Mouse (Mus musculus) lung, postnatal 0 days (tissue): ENCODE measurements around the gene Jpt1. TPM values are rescaled to one million over a fixed set of nuclear protein-coding genes. Genes with fewer than 3 reads are reported as not detected.

Experiments
- ATAC-seq: fragments of 200-750 bp; cut with Nextera tagmentation; 2 replicates; pipeline ENCODE4 v1.8.0; 2017; ENCODE audit warnings: moderate library complexity
- DNase-seq: peaks from one replicate; pipeline ENCODE4 v3.0.0-alpha.2; 2016; ENCODE audit warnings: low spot score
- H3K27ac ChIP-seq: fragments of 300-500 bp; sonication (generic); 2 replicates; pipeline ENCODE4 v1.5.1; 2014; ENCODE audit warnings: antibody characterized with exemption, mild to moderate bottlenecking, low read length, mixed read lengths
- H3K27me3 ChIP-seq: fragments of 300-500 bp; sonication (generic); replicated peaks from 2 replicates; pipeline ENCODE4 v1.6.1; 2014; ENCODE audit warnings: low read length, mixed read lengths; ENCODE audit not compliant: insufficient read depth
- H3K36me3 ChIP-seq: fragments of 300-500 bp; sonication (generic); 2 replicates; pipeline ENCODE4 v1.6.1; 2014; ENCODE audit warnings: low read length, mixed read lengths; ENCODE audit not compliant: insufficient read depth
- H3K4me1 ChIP-seq: fragments of 300-500 bp; sonication (generic); 2 replicates; pipeline ENCODE4 v1.6.1; 2014; ENCODE audit warnings: antibody characterized with exemption, low read depth, low read length, mixed read lengths; ENCODE audit not compliant: insufficient read depth
- H3K4me2 ChIP-seq: fragments of 300-500 bp; sonication (generic); replicated peaks from 2 replicates; pipeline ENCODE4 v1.6.1; 2014; ENCODE audit warnings: low read depth, mild to moderate bottlenecking, low read length, moderate library complexity, mixed read lengths
- H3K4me3 ChIP-seq: fragments of 300-500 bp; sonication (generic); 2 replicates; pipeline ENCODE4 v1.5.1; 2014; ENCODE audit warnings: low read depth, low read length
- H3K9ac ChIP-seq: fragments of 300-500 bp; sonication (generic); replicated peaks from 2 replicates; pipeline ENCODE4 v1.6.1; 2014; ENCODE audit warnings: low read depth, mild to moderate bottlenecking
- H3K9me3 ChIP-seq: fragments of 300-500 bp; sonication (generic); 2 replicates; pipeline ENCODE4 v1.6.1; 2016; ENCODE audit warnings: low read length, mixed read lengths
- CTCF ChIP-seq: IDR thresholded peaks from 2 replicates; pipeline ENCODE4 v1.5.1; 2016; ENCODE audit warnings: antibody characterized with exemption, mild to moderate bottlenecking
- EP300 ChIP-seq: IDR thresholded peaks from 2 replicates; pipeline ENCODE4 v1.6.1; 2016; ENCODE audit warnings: antibody characterized with exemption, mild to moderate bottlenecking, control low read depth
- WGBS: fragments of 180-500 bp; shearing (Covaris S2); extraction: QIAGEN DNeasy Blood & Tissue Kit; methylation state at CpG from one replicate; pipeline ENCODE4 v1.1.7; 2014; 5-methylcytosine and 5-hydroxymethylcytosine counted together
- microRNA-seq: library from miRNA; unstranded; fragments of <30 nt; microRNA quantifications from one replicate; pipeline ENCODE4, GENCODE M21; 2016
- polyA plus RNA-seq: library from polyadenylated mRNA; unstranded; fragments of >200 nt; fragmentation: Nextera tagmentation; extraction: Ambion mirVana; gene quantifications from 2 replicates; pipeline ENCODE4 v1.2.1, GENCODE M21; 2015

The Jpt1 gene
- polyA plus RNA-seq, 1 experiment from 2014 or later: 201 TPM

- ATAC-seq (no peak), DNase-seq (no peak)
- 54% methylated on average over 4 of the region's 4 CpGs for WGBS
- no peak overlapping the region for H3K4me2 ChIP-seq
- no peak for TF ChIP-seq CTCF
- no peak for TF ChIP-seq EP300
- no peak overlapping the region for H3K4me3 ChIP-seq
- no peaks in the 10 kb centered on the region for H3K27me3 ChIP-seq
- no peak overlapping the region for H3K9ac ChIP-seq
- no peaks in the 10 kb centered on the region for H3K9me3 ChIP-seq
- no peaks in the 10 kb centered on the region for H3K4me1 ChIP-seq
- H3K36me3 ChIP-seq: no peaks in the 10 kb centered on the region
- H3K27ac ChIP-seq: no peak overlapping the region
Observed at GRCm38 (mm10) chr11:115453306-115453705, 60.9 kb downstream of the Jpt1 start.

GRCm38 (mm10) chr11:115452281-115452860, 61.8 kb downstream of the Jpt1 start:
- Histone ChIP-seq H3K4me1 (no peaks in the 10 kb centered on the region), H3K4me2 (no peak overlapping the region), H3K4me3 (no peak overlapping the region), H3K27ac (no peak overlapping the region), H3K9me3 (no peaks in the 10 kb centered on the region), H3K27me3 (no peaks in the 10 kb centered on the region), H3K36me3 (no peaks in the 10 kb centered on the region), H3K9ac (no peak overlapping the region)
- no peak for DNase-seq
- TF ChIP-seq EP300 (no peak), CTCF (no peak)
- WGBS: 80% methylated on average over 7 of the region's 7 CpGs
- no peak for ATAC-seq

GRCm38 (mm10) chr11:115451781-115452241, 62.4 kb downstream of the Jpt1 start:
- Histone ChIP-seq H3K27me3 (no peaks in the 10 kb centered on the region), H3K4me2 (no peak overlapping the region), H3K4me1 (0 out of 2 replicates have a peak, but pooled peaks cover 2% of the 10 kb centered on the region), H3K36me3 (no peaks in the 10 kb centered on the region), H3K27ac (no peak overlapping the region), H3K9me3 (no peaks in the 10 kb centered on the region), H3K9ac (no peak overlapping the region), H3K4me3 (no peak overlapping the region)
- ATAC-seq: no peak
- DNase-seq: no peak
- WGBS: 75% methylated on average over 8 of the region's 8 CpGs
- TF ChIP-seq EP300: no peak
- no peak for TF ChIP-seq CTCF

- H3K4me2 ChIP-seq: no peak overlapping the region
- H3K27me3 ChIP-seq: no peaks in the 10 kb centered on the region
- ATAC-seq (no peak), DNase-seq (no peak)
- H3K36me3 ChIP-seq: no peaks in the 10 kb centered on the region
- H3K4me1 ChIP-seq: 0 out of 2 replicates have a peak, but pooled peaks cover 4% of the 10 kb centered on the region
- 84% methylated on average over 7 of the region's 7 CpGs for WGBS
- TF ChIP-seq CTCF: no peak
- no peak for TF ChIP-seq EP300
- no peak overlapping the region for H3K4me3 ChIP-seq
- no peaks in the 10 kb centered on the region for H3K9me3 ChIP-seq
- no peak overlapping the region for H3K9ac ChIP-seq
- H3K27ac ChIP-seq: no peak overlapping the region
Observed at GRCm38 (mm10) chr11:115450176-115450575, 64.0 kb downstream of the Jpt1 start.

GRCm38 (mm10) chr11:115448998-115449397, 65.2 kb downstream of the Jpt1 start:
- H3K4me3 ChIP-seq: no peak overlapping the region
- H3K4me1 ChIP-seq: 0 out of 2 replicates have a peak, but pooled peaks cover 4% of the 10 kb centered on the region
- no peaks in the 10 kb centered on the region for H3K36me3 ChIP-seq
- no peaks in the 10 kb centered on the region for H3K9me3 ChIP-seq
- ATAC-seq (no peak), DNase-seq (no peak)
- H3K27me3 ChIP-seq: no peaks in the 10 kb centered on the region
- no peak overlapping the region for H3K4me2 ChIP-seq
- TF ChIP-seq CTCF (no peak), EP300 (no peak)
- H3K9ac ChIP-seq: no peak overlapping the region
- no peak overlapping the region for H3K27ac ChIP-seq
- 57% methylated on average over 7 of the region's 7 CpGs for WGBS

GRCm38 (mm10) chr11:115448075-115448474, 66.1 kb downstream of the Jpt1 start:
- Histone ChIP-seq H3K27me3 (no peaks in the 10 kb centered on the region), H3K9me3 (no peaks in the 10 kb centered on the region), H3K36me3 (no peaks in the 10 kb centered on the region), H3K4me3 (no peak overlapping the region), H3K4me2 (no peak overlapping the region), H3K27ac (no peak overlapping the region), H3K9ac (no peak overlapping the region), H3K4me1 (0 out of 2 replicates have a peak, but pooled peaks cover 4% of the 10 kb centered on the region)
- WGBS: 86% methylated on average over 16 of the region's 16 CpGs
- ATAC-seq: no peak
- DNase-seq: no peak
- TF ChIP-seq CTCF (no peak), EP300 (no peak)

Small RNA genes lying within 50 kb of the gene (microRNA-seq; reads per million reads assigned to microRNA genes)
- not detected for gene Mir3968

Other genes starting within 250 kb of the Jpt1 start
- gene Grin2c, start 247.1 kb downstream of the Jpt1 start, polyA plus RNA-seq: 0.11 TPM in 2 replicates
- gene Fdxr, start 237.3 kb downstream of the Jpt1 start, polyA plus RNA-seq: 6.9 and 7.9 TPM in 2 replicates
- gene Fads6, start 216.7 kb downstream of the Jpt1 start, polyA plus RNA-seq: 0.17 and 0.24 TPM in 2 replicates
- not detected in 2 replicates for gene Otop2, start 207.2 kb downstream of the Jpt1 start, polyA plus RNA-seq
- not detected in 2 replicates for gene Ush1g, start 192.3 kb downstream of the Jpt1 start, polyA plus RNA-seq
- not detected in 2 replicates for gene Otop3, start 179.7 kb downstream of the Jpt1 start, polyA plus RNA-seq
- gene Hid1, start 146.6 kb downstream of the Jpt1 start, polyA plus RNA-seq: 16.0 and 17.9 TPM in 2 replicates
- 14.0 and 15.8 TPM in 2 replicates for gene Cdr2l, start 132.5 kb downstream of the Jpt1 start, polyA plus RNA-seq
- 154 and 180 TPM in 2 replicates for gene Mrpl58, start 110.6 kb downstream of the Jpt1 start, polyA plus RNA-seq
- 669 and 721 TPM in 2 replicates for gene Atp5h, start 94.4 kb downstream of the Jpt1 start, polyA plus RNA-seq
- gene Kctd2, start 94.3 kb downstream of the Jpt1 start, polyA plus RNA-seq: 18.6 and 19.1 TPM in 2 replicates
- not detected in 2 replicates for gene Trim80, start 73.8 kb downstream of the Jpt1 start, polyA plus RNA-seq
- gene Slc16a5, start 51.9 kb downstream of the Jpt1 start, polyA plus RNA-seq: 0.07 and 0.13 TPM in 2 replicates
- gene Armc7, start 38.7 kb downstream of the Jpt1 start, polyA plus RNA-seq: 6.4 and 9.0 TPM in 2 replicates
- 102 and 109 TPM in 2 replicates for gene Nt5c, start 22.5 kb downstream of the Jpt1 start, polyA plus RNA-seq
- 546 and 580 TPM in 2 replicates for gene Sumo2, start 21.9 kb upstream of the Jpt1 start, polyA plus RNA-seq
- gene Nup85, start 50.0 kb upstream of the Jpt1 start, polyA plus RNA-seq: 38.4 and 44.2 TPM in 2 replicates
- 47.4 and 49.2 TPM in 2 replicates for gene Mrps7, start 89.5 kb upstream of the Jpt1 start, polyA plus RNA-seq
- 6.8 and 8.1 TPM in 2 replicates for gene Gga3, start 89.7 kb upstream of the Jpt1 start, polyA plus RNA-seq
- gene Mif4gd, start 98.6 kb upstream of the Jpt1 start, polyA plus RNA-seq: 74.7 and 78.6 TPM in 2 replicates
- gene Slc25a19, start 113.9 kb upstream of the Jpt1 start, polyA plus RNA-seq: 18.9 and 19.5 TPM in 2 replicates
- gene Grb2, start 194.2 kb upstream of the Jpt1 start, polyA plus RNA-seq: 62.8 and 75.9 TPM in 2 replicates